Mouse (Mus musculus): Measurements from ENCODE around the gene Kcnk4.

The Kcnk4 gene

GRCm38 (mm10) chr19:6968491-6969271 is 34.4 kb upstream of the Kcnk4 start:
- no peak for DNase-seq (ENCODE audit: low spot score in 2 of 2)

GRCm38 (mm10) chr19:6956461-6956860 is 22.1 kb upstream of the Kcnk4 start:
- DNase-seq (ENCODE audit: low spot score in 2 of 2) = no peak

- DNase-seq (ENCODE audit: low spot score in 2 of 2) = no peak
Observed at GRCm38 (mm10) chr19:6955424-6955823, 21.1 kb upstream of the Kcnk4 start.

GRCm38 (mm10) chr19:6954046-6954445 is 19.7 kb upstream of the Kcnk4 start:
- DNase-seq (ENCODE audit: low spot score in 2 of 2) = no peak

GRCm38 (mm10) chr19:6952712-6953037 is 18.4 kb upstream of the Kcnk4 start:
- DNase-seq (ENCODE audit: low spot score in 2 of 2) = no peak

- peak in 1 of 2 experiments; percentile 72 for DNase-seq (ENCODE audit: low spot score in 2 of 2)
Observed at GRCm38 (mm10) chr19:6951994-6952711, 17.8 kb upstream of the Kcnk4 start.

GRCm38 (mm10) chr19:6951381-6951968 is 17.2 kb upstream of the Kcnk4 start:
- peak; percentile 91 to 96 for DNase-seq (ENCODE audit: low spot score in 2 of 2)

GRCm38 (mm10) chr19:6950613-6951153 is 16.4 kb upstream of the Kcnk4 start:
- DNase-seq (ENCODE audit: low spot score in 2 of 2) = peak in 1 of 2 experiments; percentile 69

GRCm38 (mm10) chr19:6949951-6950350 is 15.6 kb upstream of the Kcnk4 start:
- DNase-seq (ENCODE audit: low spot score in 2 of 2) = no peak

GRCm38 (mm10) chr19:6949532-6949931 is 15.2 kb upstream of the Kcnk4 start:
- DNase-seq (ENCODE audit: low spot score in 2 of 2) = no peak

GRCm38 (mm10) chr19:6948186-6948585 is 13.9 kb upstream of the Kcnk4 start:
- no peak for DNase-seq (ENCODE audit: low spot score in 2 of 2)

GRCm38 (mm10) chr19:6947742-6948141 is 13.4 kb upstream of the Kcnk4 start:
- no peak for DNase-seq (ENCODE audit: low spot score in 2 of 2)

GRCm38 (mm10) chr19:6943709-6944108 is 9.4 kb upstream of the Kcnk4 start:
- DNase-seq (ENCODE audit: low spot score in 2 of 2) = no peak

- no peak for DNase-seq (ENCODE audit: low spot score in 2 of 2)
Observed at GRCm38 (mm10) chr19:6942764-6943163, 8.4 kb upstream of the Kcnk4 start.

GRCm38 (mm10) chr19:6942249-6942691 is 8.0 kb upstream of the Kcnk4 start, which contains the start of gene Gpr137:
Gene Gpr137 (minus strand): TSS chr19:6942480.
- peak; percentile 91 to 95 for DNase-seq (ENCODE audit: low spot score in 2 of 2)

- peak in 1 of 2 experiments; percentile 93 for DNase-seq (ENCODE audit: low spot score in 2 of 2)
Observed at GRCm38 (mm10) chr19:6941372-6942248, 7.3 kb upstream of the Kcnk4 start, which contains the start of gene Bad. Gene Bad (plus strand): TSS chr19:6941861.

GRCm38 (mm10) chr19:6940396-6941351 is 6.4 kb upstream of the Kcnk4 start:
- no peak for DNase-seq (ENCODE audit: low spot score in 2 of 2)

- no peak for DNase-seq (ENCODE audit: low spot score in 2 of 2)
Observed at GRCm38 (mm10) chr19:6939106-6940002, 5.0 kb upstream of the Kcnk4 start.

Measured in left cerebral cortex, adult 9 months (tissue).